Comparison of ENCODE assay signal across 8 mouse cellular contexts in genomic region chr15:83563327-83563856, GRCm38 (mm10). TPM values are rescaled to one million over a fixed set of nuclear protein-coding genes. Genes with fewer than 3 reads are reported as not detected.
A peak's percentile ranks its signal among the peaks of the same experiment; 100 is the strongest.
DNase-seq lines count a peak whose midpoint lies in the region; ATAC-seq and TF ChIP-seq lines count a peak whose summit lies in the region.

TSS of gene Tspo (plus strand) at chr15:83563592.
TSS of gene Mcat (minus strand) at chr15:83563787.

- H3K27me3 ChIP-seq in hindbrain, embryonic 15.5 days: peaks cover 23% of the 10 kb centered on the region
- H3K27me3 ChIP-seq in liver, embryonic 11.5 days (replicated peaks; ENCODE audit: control insufficient read depth, insufficient read depth, low read length): no peaks in the 10 kb centered on the region
- no peaks in the 10 kb centered on the region for H3K27me3 ChIP-seq in myocyte (ENCODE audit: control insufficient read depth, insufficient read depth, insufficient read length)

- WGBS in hindbrain, embryonic 15.5 days: 2% methylated on average over 28 of the region's 28 CpGs
- under 1% methylated on average over 28 of the region's 28 CpGs for WGBS in liver, embryonic 11.5 days

- peak; percentile 54 for ATAC-seq in hindbrain, embryonic 15.5 days (ENCODE audit: low FRiP score, low read depth)
- ATAC-seq in liver, embryonic 11.5 days (replicated peaks; ENCODE audit: low FRiP score): peak; percentile 82

- H3K79me2 ChIP-seq in myocyte (ENCODE audit: control insufficient read depth, insufficient read depth): peaks cover 35% of the 10 kb centered on the region

- peak within 1 kb of the TSS; percentile 67 for H3K4me2 ChIP-seq in hindbrain, embryonic 15.5 days
- peak within 1 kb of the TSS; percentile 90 for H3K4me2 ChIP-seq in liver, embryonic 11.5 days
- H3K4me2 ChIP-seq in myocyte (ENCODE audit: low read depth): peak within 1 kb of the TSS; percentile 84

- no peak within 1 kb of the TSS for H3K27ac ChIP-seq in hindbrain, embryonic 15.5 days (replicated peaks)
- H3K27ac ChIP-seq in liver, embryonic 11.5 days (ENCODE audit: low read depth, low read length): peak within 1 kb of the TSS; percentile 89

- peak; percentile 97 for TF ChIP-seq POLR2A in myocyte (IDR thresholded peaks at IDR 0.05; ENCODE audit: insufficient read length, low read depth)

- peak; percentile 42 to 62 for DNase-seq in CD8-positive naive resting alpha-beta T cell, adult 2 months (ENCODE audit: low read depth in 2 of 2, low spot score in 2 of 2)
- DNase-seq in adrenal gland, postnatal 14 days: peak; percentile 89
- peak; percentile 52 to 54 for DNase-seq in gastrocnemius, adult 8-10 months (ENCODE audit: low spot score in 2 of 2)
- DNase-seq in liver, embryonic 11.5 days (ENCODE audit: low spot score): peak; percentile 78
- DNase-seq in thymus, postnatal 14 days: peak; percentile 84
- DNase-seq in embryo, embryonic 10.5 days (ENCODE audit: low spot score): no peak

- H3K36me3 ChIP-seq in hindbrain, embryonic 15.5 days: no peaks in the 10 kb centered on the region
- H3K36me3 ChIP-seq in liver, embryonic 11.5 days (ENCODE audit: control insufficient read depth, insufficient read depth, low read length): no peaks in the 10 kb centered on the region
- H3K36me3 ChIP-seq in myocyte (ENCODE audit: control insufficient read depth, insufficient read depth): no peaks in the 10 kb centered on the region

- H3K9ac ChIP-seq in hindbrain, embryonic 15.5 days: peak within 1 kb of the TSS; percentile 18
- peak within 1 kb of the TSS; percentile 79 for H3K9ac ChIP-seq in liver, embryonic 11.5 days (ENCODE audit: low read depth, low read length)

- H3K4me1 ChIP-seq in hindbrain, embryonic 15.5 days (replicated peaks): peaks cover 19% of the 10 kb centered on the region
- H3K4me1 ChIP-seq in liver, embryonic 11.5 days (replicated peaks; ENCODE audit: control insufficient read depth, insufficient read depth, low read length): peaks cover 32% of the 10 kb centered on the region

- peak within 1 kb of the TSS; percentile 58 for H3ac ChIP-seq in myocyte (ENCODE audit: control insufficient read depth, insufficient read length)

- H3K4me3 ChIP-seq in hindbrain, embryonic 15.5 days: peak within 1 kb of the TSS; percentile 35
- H3K4me3 ChIP-seq in liver, embryonic 11.5 days (ENCODE audit: low read depth, low read length): peak within 1 kb of the TSS; percentile 75
- peak within 1 kb of the TSS; percentile 96 for H3K4me3 ChIP-seq in myocyte

- no peaks in the 10 kb centered on the region for H3K9me3 ChIP-seq in hindbrain, embryonic 15.5 days
- H3K9me3 ChIP-seq in liver, embryonic 11.5 days (ENCODE audit: control insufficient read depth, low read length): no peaks in the 10 kb centered on the region

TF ChIP-seq in myocyte, 11 proteins besides CTCF, POLR2A, EP300 and RAD21:
- TF ChIP-seq MYOD1 (IDR thresholded peaks at IDR 0.05; ENCODE audit: control insufficient read depth in 1 of 3, insufficient read length in 2 of 3, low read depth in 2 of 3) (peak in 1 of 3 experiments; percentile 27), SRF (IDR thresholded peaks at IDR 0.05; ENCODE audit: control insufficient read depth, insufficient read length, low read depth) (peak; percentile 61), CEBPB (IDR thresholded peaks at IDR 0.05; ENCODE audit: insufficient read depth, poor library complexity, severe bottlenecking) (no peak), MYOG (IDR thresholded peaks at IDR 0.05; ENCODE audit: control insufficient read depth in 1 of 3, insufficient read depth in 1 of 3, insufficient read length in 2 of 3, low read depth in 2 of 3) (peak in 1 of 3 experiments; percentile 29), E2F4 (IDR thresholded peaks at IDR 0.05; ENCODE audit: insufficient read depth) (no peak), POLR2AphosphoS2 (IDR thresholded peaks at IDR 0.05; ENCODE audit: insufficient read length, low read depth) (peak; percentile 99)

RNA-seq across cellular contexts. Expression of gene Tspo, which starts in this region (rescaled TPM):
- total RNA-seq in adrenal gland, postnatal 14 days (2021): 344 and 362 TPM in 2 replicates
- 10 to 100 TPM; 25.3 to 34.8 (median 30.5) TPM for total RNA-seq in gastrocnemius, adult 8-10 months (2022)
- polyA plus RNA-seq in hindbrain, embryonic 15.5 days (2015; fragmentation: Nextera tagmentation; extraction: Ambion mirVana): 11.7 and 14.2 TPM in 2 replicates
- polyA plus RNA-seq in liver, embryonic 11.5 days (2014; fragmentation: Nextera tagmentation; extraction: Ambion mirVana): 144 and 150 TPM in 2 replicates
- 937 TPM for polyA plus RNA-seq in myocyte (2012; fragmentation: generic; extraction: Trizol)

RNA-seq across cellular contexts. Expression of gene Mcat, which starts in this region (rescaled TPM):
- total RNA-seq in adrenal gland, postnatal 14 days (2021): 34.6 and 41.1 TPM in 2 replicates
- total RNA-seq in gastrocnemius, adult 8-10 months (2022): 10 to 100 TPM; 21.9 to 25.0 (median 23.2) TPM
- 30.8 and 33.1 TPM in 2 replicates for polyA plus RNA-seq in hindbrain, embryonic 15.5 days (2015; fragmentation: Nextera tagmentation; extraction: Ambion mirVana)
- polyA plus RNA-seq in liver, embryonic 11.5 days (2014; fragmentation: Nextera tagmentation; extraction: Ambion mirVana): 38.6 and 39.3 TPM in 2 replicates
- 55.9 TPM for polyA plus RNA-seq in myocyte (2012; fragmentation: generic; extraction: Trizol)

Comparison
In these comparisons a context has a peak if more than half of its experiments do, and no peak if none do; other contexts are left out.
1. H3K4me3 ChIP-seq: peak in every context shown above with its lines; median percentile 96 in myocyte; 75 in liver, embryonic 11.5 days; 35 in hindbrain, embryonic 15.5 days.